Mouse (Mus musculus) liver, adult 2 months (tissue): ENCODE measurements around the gene Syt5.

Experiments
- CTCF ChIP-seq: fragments of 200-500 bp; IDR thresholded peaks from 2 replicates; pipeline ENCODE4 v1.5.1; 2011; ENCODE audit warnings: low read depth, low read length, control low read depth
- POLR2A ChIP-seq: fragments of 200-500 bp; IDR thresholded peaks from 2 replicates; pipeline ENCODE4 v1.6.1; 2011; ENCODE audit warnings: low read length, control low read depth; ENCODE audit not compliant: insufficient read depth; ENCODE audit errors: extremely low read depth

GRCm38 (mm10) chr7:4523205-4524130 is 23.9 kb downstream of the Syt5 start:
- no peak for TF ChIP-seq POLR2A
- TF ChIP-seq CTCF, result no peak
